Mouse (Mus musculus): ENCODE measurements around the gene Klhl2. TPM values are rescaled to one million over a fixed set of nuclear protein-coding genes. Genes with fewer than 3 reads are reported as not detected.

The Klhl2 gene
- polyA plus RNA-seq, 1 experiment from 2014 or later, result 3.8 TPM

DNA sequence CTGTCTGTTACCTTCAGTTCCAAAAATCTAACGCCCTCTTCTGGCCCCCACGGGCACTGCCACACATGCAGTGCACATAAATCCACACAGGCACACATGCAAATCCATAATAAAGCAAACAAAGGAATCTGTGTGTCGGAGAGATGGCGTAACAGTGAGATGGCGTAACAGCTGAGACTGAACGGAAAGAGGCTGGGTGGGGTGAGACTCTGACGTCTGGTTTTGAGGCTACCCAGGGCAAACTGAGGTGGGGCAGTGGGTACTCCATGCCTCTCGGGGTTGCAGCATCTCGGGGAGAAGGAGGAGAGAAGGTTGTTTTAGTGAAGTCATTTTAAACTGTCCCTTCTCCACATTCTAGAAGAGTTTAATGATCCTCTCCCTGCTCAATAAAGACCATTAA is 20.4 kb downstream of the Klhl2 start:
- Histone ChIP-seq H3K4me2 (no peak overlapping the region), H3K9ac (no peak overlapping the region), H3K27me3 (no peaks in the 10 kb centered on the region), H3K4me1 (replicated peaks) (no peaks in the 10 kb centered on the region), H3K4me3 (replicated peaks) (no peak overlapping the region), H3K9me3 (replicated peaks) (no peaks in the 10 kb centered on the region), H3K36me3 (replicated peaks) (no peaks in the 10 kb centered on the region; the same call in 1 of the 2 replicates), H3K27ac (replicated peaks) (no peak overlapping the region)
- ATAC-seq (ENCODE audit: insufficient read depth), result no peak
- 79% methylated on average over 9 of the region's 9 CpGs for WGBS (ENCODE audit: insufficient replicate concordance)

DNA sequence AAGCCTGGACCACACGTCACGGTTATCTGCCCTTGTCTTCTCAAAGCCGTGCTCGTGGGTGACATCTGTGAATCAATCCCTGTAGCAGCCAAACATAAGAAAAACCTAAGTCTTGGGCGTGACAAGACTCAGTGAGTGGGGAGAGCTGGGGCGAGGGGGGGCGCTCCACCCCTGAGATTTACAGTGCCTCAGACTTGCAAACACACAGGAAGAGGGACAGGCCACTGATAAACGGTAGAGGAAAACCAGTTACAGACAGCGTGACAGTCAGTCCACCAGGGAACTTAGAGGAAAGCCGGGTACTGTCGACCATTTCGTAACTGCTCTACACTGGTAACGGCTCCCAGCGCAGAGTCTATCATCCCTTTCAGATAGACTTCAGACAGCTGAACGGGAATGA is 21.4 kb downstream of the Klhl2 start:
- no peak overlapping the region for H3K9ac ChIP-seq
- H3K36me3 ChIP-seq (replicated peaks), result no peaks in the 10 kb centered on the region; the same call in 1 of the 2 replicates
- no peaks in the 10 kb centered on the region for H3K4me1 ChIP-seq (replicated peaks)
- no peak overlapping the region for H3K4me2 ChIP-seq
- H3K9me3 ChIP-seq (replicated peaks), result no peaks in the 10 kb centered on the region
- 24% methylated on average over 15 of the region's 15 CpGs for WGBS (ENCODE audit: insufficient replicate concordance)
- ATAC-seq (ENCODE audit: insufficient read depth), result no peak
- H3K4me3 ChIP-seq (replicated peaks), result no peak overlapping the region
- no peaks in the 10 kb centered on the region for H3K27me3 ChIP-seq
- no peak overlapping the region for H3K27ac ChIP-seq (replicated peaks)

DNA sequence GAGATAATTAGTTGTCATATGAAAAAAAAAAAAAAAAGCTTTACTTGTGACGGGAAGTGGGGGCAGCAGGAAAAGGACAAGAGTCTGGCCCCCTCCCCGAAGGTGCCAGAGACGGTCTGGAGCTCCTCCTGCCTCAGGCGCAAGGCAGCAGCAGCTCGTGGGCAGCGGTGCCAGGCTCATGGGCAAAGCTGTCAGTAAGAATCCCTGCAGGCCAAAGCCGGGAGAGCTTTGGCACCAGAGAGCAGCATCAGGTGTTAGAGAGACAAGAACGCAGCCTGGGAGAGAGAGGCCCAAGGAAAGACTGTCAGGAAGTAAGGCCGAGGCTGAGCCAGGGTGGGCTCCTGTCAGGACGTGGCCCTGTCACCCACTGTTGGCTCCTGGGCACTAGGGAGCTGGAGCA is 22.5 kb downstream of the Klhl2 start:
- H3K4me3 ChIP-seq (replicated peaks), result no peak overlapping the region
- 64% methylated on average over 10 of the region's 10 CpGs for WGBS (ENCODE audit: insufficient replicate concordance)
- no peaks in the 10 kb centered on the region for H3K4me1 ChIP-seq (replicated peaks)
- H3K4me2 ChIP-seq, result no peak overlapping the region
- ATAC-seq (ENCODE audit: insufficient read depth), result no peak
- no peaks in the 10 kb centered on the region for H3K27me3 ChIP-seq
- no peak overlapping the region for H3K27ac ChIP-seq (replicated peaks)
- no peak overlapping the region for H3K9ac ChIP-seq
- peaks cover 4% of the 10 kb centered on the region; the same call in 1 of the 2 replicates for H3K36me3 ChIP-seq (replicated peaks)
- no peaks in the 10 kb centered on the region for H3K9me3 ChIP-seq (replicated peaks)

DNA sequence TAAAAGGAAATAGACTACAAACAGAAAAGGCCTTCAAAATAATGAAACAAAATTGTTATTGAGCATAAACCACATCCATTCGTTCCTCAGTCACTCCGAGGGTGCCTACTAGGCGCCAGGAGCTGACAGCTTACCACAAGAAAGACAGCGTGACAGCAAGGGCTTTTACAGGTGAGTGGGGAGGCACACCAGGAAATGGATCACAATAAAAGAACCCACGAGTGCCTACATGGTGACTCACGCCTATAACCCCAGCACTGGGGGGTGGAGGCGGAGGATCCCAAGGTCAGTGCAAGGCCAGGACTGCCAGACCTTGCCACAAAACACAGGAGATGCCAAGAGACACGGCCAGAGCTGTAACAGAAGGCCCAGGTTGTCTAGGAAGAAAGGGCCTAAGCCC is 23.4 kb downstream of the Klhl2 start:
- no peaks in the 10 kb centered on the region for H3K9me3 ChIP-seq (replicated peaks)
- no peak overlapping the region for H3K9ac ChIP-seq
- H3K4me1 ChIP-seq (replicated peaks), result no peaks in the 10 kb centered on the region
- no peaks in the 10 kb centered on the region for H3K27me3 ChIP-seq
- no peak overlapping the region for H3K27ac ChIP-seq (replicated peaks)
- H3K4me2 ChIP-seq, result no peak overlapping the region
- peaks cover 4% of the 10 kb centered on the region; the same call in 1 of the 2 replicates for H3K36me3 ChIP-seq (replicated peaks)
- no peak for ATAC-seq (ENCODE audit: insufficient read depth)
- 60% methylated on average over 8 of the region's 8 CpGs for WGBS (ENCODE audit: insufficient replicate concordance)
- no peak overlapping the region for H3K4me3 ChIP-seq (replicated peaks)

DNA sequence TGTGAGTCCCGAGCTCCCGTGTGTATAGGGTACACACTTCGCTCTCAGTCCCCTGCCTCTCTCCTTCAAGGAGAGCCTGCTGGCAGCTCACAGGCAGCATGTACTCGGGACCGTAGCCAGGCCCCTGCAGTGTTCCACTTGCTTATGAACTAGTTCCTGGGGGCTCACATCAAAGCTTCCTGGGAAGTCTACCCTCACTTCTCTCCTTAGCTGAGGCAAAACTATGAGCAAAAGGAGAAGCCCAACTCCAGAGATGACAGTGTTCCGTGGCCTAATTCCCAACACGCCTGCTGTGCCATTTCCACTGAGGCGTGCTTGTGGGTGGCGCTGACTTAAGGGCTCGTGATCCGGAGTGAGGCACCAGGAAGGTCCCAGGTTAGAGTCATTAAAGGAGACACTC is 25.9 kb downstream of the Klhl2 start:
- WGBS (ENCODE audit: insufficient replicate concordance), result 80% methylated on average over 11 of the region's 11 CpGs
- no peaks in the 10 kb centered on the region for H3K4me1 ChIP-seq (replicated peaks)
- no peak overlapping the region for H3K4me3 ChIP-seq (replicated peaks)
- ATAC-seq (ENCODE audit: insufficient read depth), result no peak
- H3K36me3 ChIP-seq (replicated peaks), result peaks cover 4% of the 10 kb centered on the region; the same call in 1 of the 2 replicates
- H3K27ac ChIP-seq (replicated peaks), result no peak overlapping the region
- H3K9me3 ChIP-seq (replicated peaks), result no peaks in the 10 kb centered on the region
- H3K4me2 ChIP-seq, result no peak overlapping the region
- H3K9ac ChIP-seq, result no peak overlapping the region
- H3K27me3 ChIP-seq, result no peaks in the 10 kb centered on the region

DNA sequence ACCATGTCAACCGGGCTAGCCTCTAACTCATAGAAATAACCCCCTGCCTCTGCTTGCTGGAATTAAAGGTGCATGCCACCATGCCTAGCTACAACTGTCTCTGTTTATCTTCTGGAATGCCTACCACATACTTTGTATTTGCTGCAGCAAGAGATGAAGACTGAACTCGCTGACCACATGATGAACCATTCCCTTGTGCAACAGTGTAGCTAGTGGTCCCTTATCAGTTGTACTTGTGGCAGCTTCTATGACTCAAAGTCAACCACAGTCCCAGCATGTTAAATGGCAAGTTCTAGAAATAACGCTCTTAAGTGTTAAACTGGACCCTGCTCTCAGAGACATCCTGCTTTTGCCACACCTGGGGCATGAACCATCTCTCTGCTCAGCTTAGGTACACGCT is 28.9 kb downstream of the Klhl2 start:
- WGBS (ENCODE audit: insufficient replicate concordance), result 42% methylated on average over 4 of the region's 4 CpGs
- H3K9ac ChIP-seq, result no peak overlapping the region
- no peaks in the 10 kb centered on the region for H3K9me3 ChIP-seq (replicated peaks)
- peaks cover 4% of the 10 kb centered on the region; the same call in 1 of the 2 replicates for H3K36me3 ChIP-seq (replicated peaks)
- no peak overlapping the region for H3K4me3 ChIP-seq (replicated peaks)
- no peak overlapping the region for H3K27ac ChIP-seq (replicated peaks)
- no peaks in the 10 kb centered on the region for H3K4me1 ChIP-seq (replicated peaks)
- ATAC-seq (ENCODE audit: insufficient read depth), result no peak
- no peak overlapping the region for H3K4me2 ChIP-seq
- no peaks in the 10 kb centered on the region for H3K27me3 ChIP-seq

DNA sequence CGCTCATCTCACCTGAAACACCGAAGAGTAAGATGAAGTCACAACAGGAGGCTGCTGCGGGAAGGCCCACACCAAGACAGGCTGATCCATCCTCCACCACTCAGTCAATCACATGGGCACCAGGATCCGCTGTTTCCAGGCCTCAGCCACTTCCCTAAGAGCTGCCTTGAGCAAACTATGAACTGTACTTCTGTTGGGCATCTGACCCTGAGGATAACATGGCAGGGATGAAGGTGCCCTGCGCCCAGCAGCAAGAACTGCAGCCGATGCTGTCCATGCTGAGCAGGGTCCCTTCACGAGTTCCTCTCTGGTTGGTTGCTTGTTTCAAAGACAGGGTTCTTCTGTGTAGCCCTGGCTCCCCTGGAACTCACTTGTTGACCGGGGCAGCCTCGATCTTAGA is 38.0 kb downstream of the Klhl2 start:
- Histone ChIP-seq H3K4me1 (replicated peaks) (no peaks in the 10 kb centered on the region), H3K4me2 (no peak overlapping the region), H3K27ac (replicated peaks) (no peak overlapping the region), H3K36me3 (replicated peaks) (no peaks in the 10 kb centered on the region), H3K27me3 (no peaks in the 10 kb centered on the region), H3K9ac (no peak overlapping the region), H3K9me3 (replicated peaks) (no peaks in the 10 kb centered on the region), H3K4me3 (replicated peaks) (no peak overlapping the region)
- 86% methylated on average over 9 of the region's 9 CpGs for WGBS (ENCODE audit: insufficient replicate concordance)
- no peak for ATAC-seq (ENCODE audit: insufficient read depth)

DNA sequence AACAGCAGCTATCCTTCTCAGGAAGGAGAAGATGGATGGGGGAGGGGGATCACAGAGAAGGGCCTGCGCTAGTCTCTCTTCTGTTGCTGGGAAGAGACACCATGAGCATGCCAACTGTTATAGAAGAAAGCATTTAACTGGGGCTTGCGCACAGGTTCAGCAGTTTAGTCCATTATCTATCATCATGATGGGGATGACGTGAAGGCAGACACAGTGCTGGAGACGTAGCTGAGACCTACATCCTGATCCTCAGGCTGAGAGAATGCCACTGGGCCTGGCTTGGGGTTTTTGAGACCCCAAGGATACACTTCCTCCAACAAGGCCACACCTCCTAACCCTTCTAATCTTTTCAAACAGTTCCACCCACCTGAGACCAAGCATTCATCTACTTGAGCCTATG is 38.7 kb downstream of the Klhl2 start:
- H3K27ac ChIP-seq (replicated peaks), result no peak overlapping the region
- H3K4me1 ChIP-seq (replicated peaks), result no peaks in the 10 kb centered on the region
- no peaks in the 10 kb centered on the region for H3K27me3 ChIP-seq
- 73% methylated on average over 4 of the region's 4 CpGs for WGBS (ENCODE audit: insufficient replicate concordance)
- no peak overlapping the region for H3K4me3 ChIP-seq (replicated peaks)
- H3K36me3 ChIP-seq (replicated peaks), result no peaks in the 10 kb centered on the region
- ATAC-seq (ENCODE audit: insufficient read depth), result no peak
- H3K4me2 ChIP-seq, result no peak overlapping the region
- no peaks in the 10 kb centered on the region for H3K9me3 ChIP-seq (replicated peaks)
- H3K9ac ChIP-seq, result no peak overlapping the region

DNA sequence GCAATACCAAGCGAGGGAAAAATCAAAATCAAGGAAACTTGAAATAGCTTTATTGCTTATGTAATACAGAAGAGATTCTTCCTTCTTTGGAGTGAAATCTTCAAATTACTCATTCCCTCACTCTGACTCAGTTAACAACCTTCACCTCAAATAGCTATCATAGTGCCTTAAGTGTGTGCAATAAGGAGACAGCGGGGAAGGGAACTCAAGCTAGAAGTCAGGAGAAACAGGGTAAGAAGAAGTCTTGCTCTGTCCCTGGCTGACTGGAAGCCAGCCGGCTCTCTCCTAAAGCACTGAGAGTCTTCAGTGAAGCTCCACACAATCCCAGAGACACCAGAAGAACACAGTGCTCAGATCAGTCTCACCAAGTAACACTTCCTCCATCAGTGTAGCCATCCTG is 43.3 kb downstream of the Klhl2 start:
- WGBS (ENCODE audit: insufficient replicate concordance), result 71% methylated on average over 3 of the region's 3 CpGs
- Histone ChIP-seq H3K4me2 (no peak overlapping the region), H3K4me1 (replicated peaks) (no peaks in the 10 kb centered on the region), H3K36me3 (replicated peaks) (no peaks in the 10 kb centered on the region), H3K9ac (no peak overlapping the region), H3K4me3 (replicated peaks) (no peak overlapping the region), H3K27ac (replicated peaks) (no peak overlapping the region), H3K9me3 (replicated peaks) (no peaks in the 10 kb centered on the region), H3K27me3 (no peaks in the 10 kb centered on the region)
- ATAC-seq (ENCODE audit: insufficient read depth), result no peak

DNA sequence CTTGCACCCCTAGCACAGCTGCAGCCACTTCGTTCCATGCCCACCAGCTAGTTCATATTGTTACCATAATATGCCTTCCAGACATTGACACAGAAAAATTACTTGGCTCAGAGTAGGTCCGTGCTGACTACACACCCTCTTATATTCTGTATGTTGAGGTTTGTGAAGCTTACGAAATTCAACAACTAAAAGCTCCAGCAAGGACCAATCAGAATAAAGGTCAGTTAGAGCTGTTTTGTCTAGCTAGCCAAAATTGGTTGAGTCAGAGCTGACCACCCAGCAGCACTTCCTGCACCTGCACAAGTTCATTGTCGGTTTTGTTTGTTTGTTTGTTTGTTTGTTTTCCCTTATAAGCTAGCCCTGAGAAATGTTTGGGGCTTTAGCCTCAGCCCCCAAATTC is 44.8 kb downstream of the Klhl2 start:
- Histone ChIP-seq H3K27ac (replicated peaks) (no peak overlapping the region), H3K27me3 (no peaks in the 10 kb centered on the region), H3K36me3 (replicated peaks) (no peaks in the 10 kb centered on the region), H3K9me3 (replicated peaks) (no peaks in the 10 kb centered on the region), H3K4me1 (replicated peaks) (no peaks in the 10 kb centered on the region), H3K4me3 (replicated peaks) (no peak overlapping the region), H3K9ac (no peak overlapping the region), H3K4me2 (no peak overlapping the region)
- no peak for ATAC-seq (ENCODE audit: insufficient read depth)
- 59% methylated on average over 4 of the region's 4 CpGs for WGBS (ENCODE audit: insufficient replicate concordance)

DNA sequence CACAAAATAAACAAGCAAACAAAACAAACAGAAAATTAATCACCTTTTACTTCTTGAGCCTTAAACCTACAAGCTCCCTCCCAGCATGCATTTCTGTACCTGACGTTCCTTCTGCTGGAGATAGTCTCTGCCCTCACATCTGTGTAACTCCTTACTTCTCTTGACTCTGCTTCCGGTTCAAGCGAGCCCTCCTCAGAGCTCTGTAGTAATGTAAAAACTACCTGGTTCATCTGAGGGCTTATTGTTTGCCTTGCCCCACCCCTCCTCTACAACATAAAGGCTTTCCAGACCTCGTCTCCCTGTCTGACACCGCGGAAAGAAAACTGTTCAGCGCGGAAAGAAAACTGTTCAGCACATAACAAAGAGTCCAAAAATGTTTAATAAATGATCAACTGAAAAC is 50.5 kb downstream of the Klhl2 start:
- 75% methylated on average over 8 of the region's 8 CpGs for WGBS (ENCODE audit: insufficient replicate concordance)
- Histone ChIP-seq H3K9ac (no peak overlapping the region), H3K27ac (replicated peaks) (no peak overlapping the region), H3K27me3 (no peaks in the 10 kb centered on the region), H3K4me1 (replicated peaks) (no peaks in the 10 kb centered on the region), H3K4me3 (replicated peaks) (no peak overlapping the region), H3K9me3 (replicated peaks) (no peaks in the 10 kb centered on the region), H3K36me3 (replicated peaks) (no peaks in the 10 kb centered on the region), H3K4me2 (no peak overlapping the region; the same call in 1 of the 2 replicates)
- no peak for ATAC-seq (ENCODE audit: insufficient read depth)

DNA sequence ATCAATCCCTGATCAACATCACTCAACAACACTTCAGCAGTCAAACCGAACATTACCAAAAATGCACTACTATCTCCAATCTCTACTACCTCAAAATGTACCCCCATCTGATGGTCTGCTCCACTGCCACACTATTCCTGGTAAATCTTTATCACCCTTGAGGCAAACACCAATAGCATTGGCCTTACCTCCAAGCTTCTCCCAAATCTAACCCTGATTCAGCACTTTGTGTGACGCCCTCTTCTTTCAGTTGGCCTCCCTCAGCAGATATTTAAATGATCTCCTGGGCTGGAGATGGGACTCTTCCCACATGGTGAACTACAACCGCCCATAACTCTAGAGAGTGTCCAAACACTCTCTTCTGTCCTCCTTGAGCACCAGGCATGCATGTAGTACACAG is 51.3 kb downstream of the Klhl2 start:
- Histone ChIP-seq H3K9me3 (replicated peaks) (no peaks in the 10 kb centered on the region), H3K4me2 (no peak overlapping the region), H3K36me3 (replicated peaks) (no peaks in the 10 kb centered on the region), H3K4me1 (replicated peaks) (no peaks in the 10 kb centered on the region), H3K27ac (replicated peaks) (no peak overlapping the region), H3K4me3 (replicated peaks) (no peak overlapping the region), H3K27me3 (no peaks in the 10 kb centered on the region), H3K9ac (no peak overlapping the region)
- ATAC-seq (ENCODE audit: insufficient read depth), result no peak
- WGBS (ENCODE audit: insufficient replicate concordance), result 59% methylated on average over 3 of the region's 3 CpGs

Data from liver, embryonic 15.5 days (tissue).